Mouse (Mus musculus): Measurements from ENCODE around the gene Slc25a54.

GRCm38 (mm10) chr3:109084418-109084817, 4.1 kb downstream of the Slc25a54 start:
- TF ChIP-seq POLR2A (IDR thresholded peaks at IDR 0.05; ENCODE audit: low read depth, low read length) (no peak), CTCF (conservative IDR thresholded peaks at IDR 0.05; ENCODE audit: insufficient read depth, insufficient read length, low read depth, low read length) (no peak)

Data from kidney, adult 2 months (tissue).